Mouse (Mus musculus) left cerebral cortex, adult 8-10 months (tissue): ENCODE data around the gene Zfpl1. TPM values are rescaled to one million over a fixed set of nuclear protein-coding genes. Genes with fewer than 3 reads are reported as not detected.
A peak's percentile ranks its signal among the peaks of the same experiment; 100 is the strongest.
"Not testable (repeated sequence)": the region's sequence is repeated elsewhere in the genome, so short reads cannot be mapped to it uniquely, and the experiment has no call there.

Experiments
- DNase-seq, 2 experiments: peaks; one replicate each; pipeline ENCODE4 v3.0.0; 2022; ENCODE audit warnings: low spot score in 2 of 2
- total RNA-seq, 4 experiments: library from RNA; stranded (reverse); gene quantifications; 2 replicates each; pipeline ENCODE4 v1.2.4; 2022

Gene Zfpl1
- total RNA-seq, 4 experiments from 2014 or later, result 38.9 to 44.5 (median 41.9) TPM

DNA sequence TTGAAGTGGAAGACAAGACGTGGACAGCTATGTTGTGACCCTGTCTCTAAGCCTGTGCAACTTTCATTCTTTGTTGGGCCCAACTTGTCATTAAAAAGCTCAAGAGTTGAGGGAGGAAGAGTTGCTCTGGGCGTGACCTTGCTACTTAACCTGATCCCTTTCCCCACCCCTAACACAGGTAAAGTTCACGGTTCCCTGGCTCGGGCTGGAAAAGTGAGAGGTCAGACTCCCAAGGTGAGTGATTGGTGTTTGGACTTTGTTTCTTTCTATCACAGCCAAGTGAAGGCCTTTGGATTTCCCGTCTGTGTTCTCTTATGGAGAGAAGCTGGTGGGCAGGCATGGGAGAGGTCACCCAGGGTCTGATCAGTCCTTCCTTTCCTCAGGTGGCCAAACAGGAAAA is 25.8 kb downstream of the Zfpl1 start:
- no peak for DNase-seq

DNA sequence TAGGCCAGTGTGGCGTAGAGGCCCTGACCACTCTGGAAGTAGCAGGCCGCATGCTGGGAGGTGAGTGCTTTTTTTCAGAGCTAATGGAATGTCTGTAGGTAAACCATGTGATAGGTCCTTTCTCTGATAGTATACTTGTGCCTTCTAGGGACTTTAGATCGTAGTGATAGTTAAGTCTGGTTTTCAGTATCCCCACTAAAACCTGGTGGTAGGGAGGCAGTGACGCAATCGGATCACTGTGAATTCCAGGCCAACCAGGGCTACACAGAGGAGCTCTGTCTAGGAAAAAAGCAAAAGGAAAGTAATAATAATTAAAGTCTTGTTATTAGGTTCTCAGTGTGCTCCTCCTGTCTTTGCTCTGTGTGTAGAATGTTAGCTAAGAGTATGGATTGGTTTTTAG is 26.2 kb downstream of the Zfpl1 start:
- DNase-seq, result no peak

DNA sequence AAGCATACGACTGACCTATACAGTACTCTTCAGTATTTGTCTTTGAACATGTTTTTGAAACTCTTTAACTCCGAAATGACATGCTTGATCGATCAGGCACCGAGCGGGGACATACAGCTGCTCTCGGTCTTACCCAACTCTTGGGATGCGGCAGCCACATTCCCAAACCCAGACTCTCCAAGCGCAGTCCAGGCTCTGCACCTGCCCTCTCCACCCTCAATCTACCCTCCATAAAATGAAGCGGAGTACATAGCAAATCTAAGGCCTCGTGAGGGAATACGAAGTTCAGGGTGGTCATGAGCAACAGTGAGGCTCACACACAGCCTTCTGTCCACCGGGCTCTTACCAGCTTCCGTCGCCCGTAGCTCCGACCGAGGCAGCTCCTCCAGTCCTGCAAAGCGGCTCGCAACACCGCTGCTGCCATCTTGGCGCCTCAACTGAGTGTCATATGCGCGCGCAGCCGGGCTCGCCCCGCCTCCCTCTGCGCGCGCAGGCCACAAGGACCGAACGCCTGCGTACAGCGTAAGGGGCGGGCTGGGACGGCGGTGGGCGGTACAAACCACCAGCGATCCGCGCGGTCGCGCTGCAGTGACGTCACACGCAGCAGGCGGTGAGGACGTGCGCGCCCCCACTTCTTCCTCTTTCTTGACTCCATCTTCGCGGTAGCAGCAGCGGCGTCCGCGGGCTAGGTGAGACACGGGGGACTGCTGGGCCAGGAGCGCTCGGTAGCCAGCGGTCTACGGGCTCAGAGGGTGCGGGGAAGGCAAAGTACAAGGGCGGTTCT is 27.3 kb downstream of the Zfpl1 start, which contains the start of the genes Mrpl49 and Fau:
TSS of gene Mrpl49 (minus strand) at position 473 of the 784 bp plus-strand sequence.
TSS of gene Fau (plus strand) at position 532 of the 784 bp plus-strand sequence.
- peak; percentile 97 to 99 for DNase-seq

DNA sequence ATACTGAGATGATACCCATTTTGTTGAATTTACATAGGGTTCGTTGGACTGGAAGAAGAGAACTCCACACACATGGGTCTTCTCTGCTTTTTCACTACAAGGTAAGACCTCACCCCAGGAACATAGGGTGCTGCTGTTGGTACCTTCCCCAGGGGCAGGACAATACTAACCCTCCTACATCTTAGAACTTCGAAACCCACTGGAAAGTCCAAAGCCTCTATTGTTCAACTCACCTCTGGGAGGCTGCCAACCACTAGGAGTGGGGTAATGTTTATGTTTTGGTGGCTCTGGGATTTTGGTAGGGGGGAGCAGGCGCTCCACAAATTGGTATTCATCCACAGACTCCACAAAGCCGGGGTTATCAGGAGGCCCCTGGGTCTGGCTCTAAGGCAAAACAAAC is 28.1 kb downstream of the Zfpl1 start:
- DNase-seq, result no peak

DNA sequence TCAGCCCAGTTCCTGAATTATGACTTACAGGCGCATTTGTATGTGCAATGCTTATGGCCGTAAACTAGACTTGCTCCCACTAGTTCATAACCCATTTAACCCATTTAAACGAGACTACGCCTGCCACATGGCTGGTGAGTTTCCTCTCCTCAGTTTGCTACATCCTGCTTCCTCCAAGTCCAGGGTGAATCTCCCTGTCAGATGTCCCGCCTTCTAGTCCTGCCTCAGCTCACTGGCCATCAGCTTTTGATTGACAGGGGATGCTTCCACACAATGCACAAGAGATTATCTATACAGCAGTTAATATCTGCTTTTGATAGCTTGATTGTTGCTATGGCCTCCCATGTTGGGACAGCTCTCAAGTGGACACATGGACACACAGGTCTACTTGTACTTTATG is 30.5 kb downstream of the Zfpl1 start:
- no peak for DNase-seq

DNA sequence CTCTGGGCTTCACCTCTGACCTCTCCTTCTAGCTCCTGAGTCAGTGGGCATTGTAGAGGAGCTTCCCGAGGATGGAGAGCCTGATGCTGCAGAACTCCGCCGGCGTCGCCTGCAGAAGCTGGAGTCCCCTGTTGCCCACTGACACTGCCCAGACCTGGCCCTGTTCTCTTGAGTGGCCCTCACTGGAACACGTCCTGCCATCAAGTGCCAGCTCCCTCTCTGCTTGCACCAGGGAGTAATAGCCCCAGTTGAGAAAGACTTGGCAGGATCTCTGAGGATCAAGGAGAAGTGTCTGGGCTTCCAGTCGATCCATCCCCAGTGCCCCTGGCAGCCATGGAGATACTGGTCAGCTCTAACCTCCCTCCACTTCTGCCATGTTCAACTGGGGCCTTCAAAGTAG is 32.2 kb downstream of the Zfpl1 start:
- no peak for DNase-seq

DNA sequence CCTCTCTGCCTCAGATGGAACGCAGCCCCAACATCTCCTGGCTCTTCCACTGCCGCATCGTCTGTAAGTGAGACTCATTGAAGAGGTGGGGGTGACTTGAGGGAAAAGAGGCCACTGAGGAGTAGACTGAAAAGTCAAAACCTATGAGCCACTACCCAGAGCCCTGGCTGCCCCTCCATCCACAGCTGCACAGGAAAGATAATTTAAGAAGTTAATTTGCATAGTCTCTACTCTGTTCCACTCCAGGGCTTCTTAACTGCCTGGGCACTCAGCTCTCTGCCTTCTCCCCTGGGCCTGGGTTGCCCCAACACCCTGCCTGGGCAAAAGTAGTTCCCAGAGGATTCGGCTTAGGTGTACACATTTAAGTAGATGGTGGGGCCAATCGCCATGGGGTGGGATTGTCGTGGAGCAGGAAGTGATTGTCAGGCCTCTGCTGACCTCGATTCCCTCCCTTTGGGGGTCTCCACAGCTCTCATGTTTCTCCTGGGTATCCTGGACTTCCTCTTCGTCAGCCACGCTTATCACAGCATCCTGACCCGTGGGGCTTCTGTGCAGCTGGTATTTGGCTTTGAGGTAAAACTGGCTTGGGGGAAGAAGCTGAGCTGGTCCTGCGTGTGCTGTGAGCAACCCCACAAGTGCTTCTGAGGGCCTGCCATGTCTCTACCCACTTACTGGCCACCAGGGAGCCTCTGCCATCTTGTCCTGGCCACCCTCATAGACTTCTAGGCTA is 35.9 kb downstream of the Zfpl1 start:
- no peak for DNase-seq

DNA sequence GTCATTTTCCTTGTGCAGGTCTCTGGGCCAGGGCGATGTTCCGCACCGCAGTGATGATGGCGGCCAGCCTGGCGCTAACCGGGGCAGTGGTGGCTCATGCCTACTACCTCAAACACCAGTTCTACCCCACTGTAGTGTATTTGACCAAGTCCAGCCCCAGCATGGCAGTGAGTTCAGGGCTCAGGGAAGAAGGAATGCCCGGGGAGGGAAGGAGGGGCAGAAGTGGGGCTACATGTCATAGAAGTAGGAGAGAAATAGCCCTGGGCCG is 36.9 kb downstream of the Zfpl1 start:
- no peak for DNase-seq

DNA sequence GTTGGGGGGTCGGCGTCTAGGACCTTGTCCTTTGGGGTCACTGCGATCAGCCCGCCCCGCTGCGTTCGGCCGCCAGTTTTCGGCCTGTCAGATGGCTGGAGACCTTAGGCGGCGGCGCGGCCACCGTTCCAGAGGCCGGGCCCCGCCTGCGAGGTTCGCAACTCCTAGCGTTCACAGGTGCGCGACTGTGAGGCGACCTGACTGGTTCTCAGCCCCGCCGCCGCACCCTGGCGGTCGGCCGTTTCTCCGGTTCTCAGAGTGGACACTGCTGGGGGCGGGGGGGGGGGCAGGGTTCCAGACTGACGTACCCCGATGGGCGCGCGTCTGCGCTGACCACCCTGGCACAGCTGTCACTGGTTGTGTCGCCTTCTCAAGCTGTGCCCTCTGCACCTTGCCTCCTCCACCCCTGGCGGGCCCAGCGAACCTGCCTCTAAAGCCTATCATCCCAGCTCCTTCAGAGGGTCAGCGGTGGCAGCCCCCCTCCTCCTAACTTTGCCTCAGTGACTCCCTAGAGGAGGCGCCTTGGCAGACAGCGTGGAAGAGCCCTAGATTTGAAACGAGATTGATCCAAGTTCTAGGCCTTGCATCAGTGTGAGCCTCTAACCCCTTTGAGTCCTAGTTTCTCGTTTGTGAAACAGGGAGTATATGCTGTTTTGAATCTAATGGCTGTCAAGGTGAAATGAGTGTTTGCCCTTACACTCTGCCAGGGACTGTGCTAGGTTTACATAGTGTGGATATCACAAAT is 37.4 kb downstream of the Zfpl1 start:
- DNase-seq, result no peak

DNA sequence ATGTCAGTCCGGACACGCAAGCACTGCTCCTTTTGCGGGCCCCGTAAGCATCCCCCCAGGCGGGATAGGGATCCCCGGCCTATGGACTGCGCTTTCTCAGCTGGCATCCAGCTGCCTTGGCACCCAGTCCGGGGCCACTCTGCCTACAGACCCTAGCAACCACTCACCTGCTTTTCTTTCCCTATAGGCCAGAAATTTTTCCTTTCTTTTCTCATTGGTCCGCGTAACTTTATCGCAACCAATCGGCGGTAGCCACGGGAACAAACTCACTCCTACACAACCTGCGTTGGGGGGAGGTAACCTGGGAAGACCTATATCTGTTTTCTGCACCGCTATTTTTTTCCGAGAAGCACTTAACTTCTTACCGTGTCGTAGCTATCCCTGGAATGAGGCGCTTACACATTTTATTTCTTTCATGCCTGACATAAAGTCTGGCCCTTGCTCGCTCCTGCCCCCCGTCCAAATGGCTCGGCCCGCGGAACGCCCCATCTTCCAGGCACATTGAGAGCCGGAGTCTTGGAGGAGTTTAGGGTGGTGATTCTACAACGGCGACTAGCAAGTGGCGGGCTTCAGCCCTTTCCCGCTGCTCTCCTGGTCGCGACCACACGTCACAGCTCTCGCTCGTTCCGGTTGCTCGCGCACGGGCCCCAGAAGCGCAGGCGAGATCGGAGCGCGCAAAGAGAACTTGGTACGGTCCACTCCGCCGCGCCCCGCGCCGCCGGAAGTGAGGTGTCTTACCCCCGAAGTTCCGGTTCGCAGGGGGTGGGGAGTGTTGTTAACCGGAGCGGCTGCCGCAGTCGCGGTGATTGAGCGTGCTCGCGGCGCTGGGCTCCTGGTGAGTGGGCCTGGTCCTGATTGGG is 38.2 kb downstream of the Zfpl1 start, which contains the start of gene Syvn1:
TSS of gene Syvn1 (plus strand) at position 283 of the 860 bp plus-strand sequence.
- peak; percentile 87 to 92 for DNase-seq

DNA sequence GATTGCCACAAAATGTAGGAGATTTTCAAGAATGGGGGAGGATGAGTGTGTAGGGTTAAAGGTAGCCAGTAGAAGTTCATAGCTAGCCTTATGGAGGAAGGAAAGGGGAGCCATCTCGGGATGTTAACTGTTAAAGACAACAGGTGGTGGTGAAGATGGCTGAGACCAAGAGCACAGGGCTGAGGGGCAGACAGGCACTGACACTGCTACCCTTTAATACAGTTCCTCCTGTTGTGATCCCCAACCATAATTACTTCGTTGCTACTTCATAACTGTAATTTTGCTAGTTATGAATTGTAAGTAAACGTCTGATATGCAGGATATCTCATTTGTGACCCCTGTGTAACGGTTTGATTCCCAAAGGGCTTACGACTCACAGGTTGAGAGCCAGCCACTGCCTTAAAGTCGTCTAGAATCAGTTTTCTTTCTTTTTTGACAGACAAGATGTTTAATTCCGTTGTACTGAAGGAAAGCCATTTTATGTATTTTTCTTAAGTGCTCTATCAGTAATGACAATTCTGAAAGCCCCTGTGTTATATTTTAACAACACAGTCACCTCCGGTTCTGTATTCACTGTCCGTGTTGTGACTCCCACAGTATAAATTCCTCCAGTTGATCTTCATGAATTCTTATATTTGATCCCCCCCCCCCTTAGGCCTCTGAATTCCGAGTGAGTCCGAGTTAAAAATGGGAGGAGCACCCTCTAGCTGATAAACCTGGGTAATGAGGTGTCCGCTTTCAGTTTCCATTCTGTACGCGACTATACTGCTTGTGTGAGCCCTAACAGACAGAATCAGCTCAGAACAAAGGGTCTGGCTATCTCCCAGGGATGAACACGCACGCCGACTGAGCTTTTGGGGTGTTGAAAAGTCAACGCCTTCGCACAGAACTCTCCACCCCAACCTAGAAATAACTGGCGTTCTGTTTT is 39.1 kb downstream of the Zfpl1 start:
- DNase-seq, result no peak

DNA sequence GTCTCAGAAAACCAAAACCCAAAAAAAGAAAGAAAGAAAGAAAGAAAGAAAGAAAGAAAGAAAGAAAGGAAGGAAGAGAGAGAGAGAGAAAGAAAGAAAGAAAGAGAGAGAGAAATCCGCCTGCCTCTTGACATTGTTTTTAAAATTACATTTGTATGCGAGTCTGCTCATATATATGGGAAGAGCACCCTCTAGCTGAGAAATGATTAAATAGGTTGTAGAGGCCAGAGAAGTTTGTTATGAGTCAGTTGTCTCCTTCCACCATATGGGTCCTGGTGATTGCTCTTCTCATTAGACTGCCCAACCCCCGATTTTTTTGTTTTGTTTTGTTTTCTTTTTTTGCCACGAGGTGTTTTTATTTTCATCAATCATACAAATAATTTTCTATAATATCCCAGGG is 40.7 kb downstream of the Zfpl1 start:
- DNase-seq, result not testable (repeated sequence)

DNA sequence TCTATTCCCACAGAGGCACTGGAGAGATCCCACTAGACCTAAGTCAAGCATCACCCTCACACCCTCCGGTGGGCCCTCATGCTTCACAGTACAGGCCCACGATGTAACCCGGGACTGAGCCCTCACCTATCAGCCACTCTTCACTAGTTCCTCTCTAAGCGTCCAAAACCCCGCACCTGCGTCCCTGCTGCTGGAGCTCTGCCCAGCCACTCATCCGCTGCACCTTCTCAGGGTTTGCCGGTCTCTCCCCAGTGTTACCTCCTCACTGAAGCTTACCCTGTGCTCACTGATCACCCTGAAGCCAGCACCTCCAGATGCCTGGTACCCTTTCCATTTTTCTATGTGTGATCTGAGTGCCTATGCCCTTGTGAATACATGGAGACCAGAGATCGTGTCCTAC is 42.5 kb downstream of the Zfpl1 start:
- DNase-seq, result no peak

DNA sequence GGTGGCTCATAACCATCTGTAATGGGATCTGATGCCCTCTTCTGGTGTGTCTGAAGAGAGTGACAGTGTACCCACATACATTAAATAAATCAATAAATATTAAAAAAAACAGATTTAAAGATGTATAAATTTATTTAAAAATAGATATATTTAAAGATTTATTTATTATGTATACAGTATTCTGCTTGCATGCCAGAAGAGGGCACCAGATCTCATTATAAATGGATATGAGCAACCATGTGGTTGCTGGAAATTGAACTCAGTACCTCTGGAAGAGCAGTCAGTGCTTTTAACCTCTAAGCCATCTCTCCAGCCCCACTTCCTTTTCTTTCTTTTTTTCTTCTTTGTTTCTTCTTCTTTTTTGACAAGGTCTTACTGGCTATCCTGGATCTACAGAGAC is 44.8 kb downstream of the Zfpl1 start:
- DNase-seq, result no peak

DNA sequence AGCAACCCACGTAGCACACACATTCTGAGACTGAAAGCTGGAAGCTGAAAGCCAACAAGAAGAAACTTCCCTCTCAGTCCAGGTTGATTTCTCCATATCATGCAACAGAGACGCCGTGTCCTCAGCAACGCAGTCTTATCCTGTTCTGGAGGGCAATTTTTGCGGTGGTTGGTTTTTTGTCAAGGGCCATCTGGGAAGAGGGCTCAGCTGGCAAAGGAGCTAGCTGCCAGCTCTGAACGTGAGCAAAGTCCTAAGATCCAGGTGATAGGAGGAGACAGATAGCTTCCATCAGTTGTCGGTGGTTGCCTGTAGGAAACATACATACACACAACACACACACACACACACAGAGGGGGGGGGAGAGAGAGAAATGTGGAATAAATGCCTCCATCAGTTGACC is 46.4 kb downstream of the Zfpl1 start:
- DNase-seq, result no peak

DNA sequence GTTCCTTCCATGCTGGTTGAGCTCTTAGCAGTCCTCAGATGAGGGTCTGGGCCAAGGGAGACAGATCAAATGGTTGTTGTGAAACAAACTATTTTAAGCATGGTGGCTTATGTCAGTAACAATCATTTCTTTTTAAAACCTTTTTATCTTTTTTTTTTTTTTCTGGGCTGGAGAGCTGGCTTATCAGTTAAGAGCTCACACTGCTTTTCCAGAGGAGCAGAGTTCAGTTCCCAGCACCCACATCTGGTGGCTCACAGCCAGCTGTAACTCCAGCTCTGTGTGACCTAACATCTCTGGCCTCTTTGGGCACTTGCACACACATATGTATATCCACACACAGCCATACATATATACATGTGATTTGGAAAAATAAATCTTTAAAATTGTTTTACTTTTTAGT is 47.1 kb downstream of the Zfpl1 start:
- no peak for DNase-seq

DNA sequence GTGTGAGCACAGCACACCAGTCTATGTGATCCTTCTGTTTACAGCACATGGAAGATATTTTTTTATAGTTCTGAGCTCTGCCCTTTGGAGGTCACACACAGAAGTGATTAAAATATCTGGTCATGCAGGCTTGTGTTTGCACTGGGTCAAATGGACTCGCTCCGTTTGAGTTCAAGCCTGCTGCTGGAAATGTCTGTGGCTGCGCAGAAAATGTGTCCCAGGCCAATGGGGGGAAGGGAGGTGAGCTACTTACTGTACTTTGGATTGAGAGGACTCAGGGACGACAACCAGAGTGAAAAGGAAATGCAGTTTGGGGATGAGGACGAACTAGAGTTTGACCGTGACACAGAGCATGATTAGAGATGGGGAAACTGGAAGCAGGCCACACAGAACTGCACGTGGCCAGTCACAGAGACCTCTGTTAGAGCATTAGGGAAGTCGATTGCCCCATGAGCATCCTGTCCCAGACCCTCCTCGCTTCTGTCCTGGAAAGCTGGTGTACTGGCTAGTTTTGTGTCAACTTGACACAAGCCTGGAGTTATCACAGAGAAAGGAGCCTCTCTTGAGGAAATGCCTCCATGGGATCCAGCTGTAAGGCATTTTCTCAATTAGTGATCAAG is 48.7 kb downstream of the Zfpl1 start:
- no peak for DNase-seq
